ENCODE assay signal across 1 mouse cellular context in the genomic region with DNA sequence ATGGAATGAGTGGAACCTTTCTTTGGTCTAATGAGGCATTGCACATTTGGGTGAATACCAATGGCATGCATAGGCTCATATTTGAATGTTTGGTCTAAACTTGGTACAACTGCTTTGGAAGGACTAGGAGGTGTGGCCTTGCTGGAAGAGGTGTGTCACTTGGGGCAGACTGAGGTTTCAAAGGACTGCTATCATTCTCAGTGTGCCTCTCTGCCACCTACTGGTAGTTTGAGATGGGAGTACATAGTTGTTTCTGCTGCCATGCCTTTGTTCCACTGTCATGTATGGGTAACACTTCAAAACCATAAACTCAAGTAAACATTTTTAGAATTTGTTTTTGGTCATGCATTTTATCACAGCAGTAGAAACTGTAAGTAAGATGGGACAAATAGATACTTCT.
TF ChIP-seq lines count a peak whose summit lies in the region.

No protein-coding gene starts in this region.

TF ChIP-seq in MEL, 35 proteins besides CTCF, POLR2A, EP300 and RAD21:
- no peak for TF ChIP-seq CHD1 (IDR thresholded peaks at IDR 0.05; ENCODE audit: low read depth, low read length)
- TF ChIP-seq RCOR1 (IDR thresholded peaks at IDR 0.05; ENCODE audit: low read depth, low read length): no peak
- TF ChIP-seq TAL1 (IDR thresholded peaks at IDR 0.05; ENCODE audit: low read length): no peak
- no peak for TF ChIP-seq MAZ (IDR thresholded peaks at IDR 0.05; ENCODE audit: low read depth, low read length)
- TF ChIP-seq TBP (IDR thresholded peaks at IDR 0.05; ENCODE audit: low read depth, low read length): no peak
- TF ChIP-seq ZKSCAN1 (IDR thresholded peaks at IDR 0.05; ENCODE audit: low read depth, low read length): no peak
- no peak for TF ChIP-seq BHLHE40 (IDR thresholded peaks at IDR 0.05; ENCODE audit: borderline replicate concordance, low read depth, low read length)
- no peak for TF ChIP-seq ZMIZ1 (IDR thresholded peaks at IDR 0.05; ENCODE audit: low read depth, low read length)
- TF ChIP-seq ZC3H11A (IDR thresholded peaks at IDR 0.05; ENCODE audit: low read depth, low read length): no peak
